7 mouse cellular contexts compared by ENCODE assay signal in the genomic region with DNA sequence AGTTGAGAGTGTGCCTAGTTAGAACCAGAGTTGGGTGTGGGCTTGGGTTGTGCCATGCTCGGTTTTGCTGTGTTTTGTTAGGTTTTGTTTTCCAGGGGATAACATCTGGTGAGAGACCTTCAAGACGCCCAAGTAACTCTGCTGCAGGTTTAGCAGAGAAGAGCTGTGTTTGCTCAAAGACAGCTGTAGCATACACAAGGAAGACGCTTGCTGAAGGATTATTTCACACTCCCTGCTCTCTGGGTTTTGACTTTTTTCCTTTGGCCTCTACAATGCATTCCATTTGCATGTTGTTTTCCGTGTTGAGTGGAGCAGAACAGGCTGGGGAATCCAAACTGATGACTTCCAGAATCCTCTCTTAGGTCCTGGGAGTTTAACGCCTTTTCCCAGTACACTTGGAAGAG.
A peak's percentile ranks its signal among the peaks of the same experiment; 100 is the strongest.
DNase-seq lines count a peak whose midpoint lies in the region; ATAC-seq and TF ChIP-seq lines count a peak whose summit lies in the region.

No protein-coding gene starts in this region.

- DNase-seq in intestine, embryonic 14.5 days (ENCODE audit: low spot score), result peak; percentile 55
- peak; percentile 12 for DNase-seq in urinary bladder, postnatal 14 days (ENCODE audit: low spot score)
- DNase-seq in urinary bladder, postnatal 36 days (ENCODE audit: low spot score in 2 of 2), result no peak
- DNase-seq in limb, embryonic 10.5 days (ENCODE audit: low spot score), result no peak
- no peak for DNase-seq in c-Kit-positive CD71-positive TER-119-positive erythroid progenitor cells, embryonic 14.5 days (ENCODE audit: low spot score)
- DNase-seq in spleen, postnatal 14 days (ENCODE audit: low spot score in 2 of 2), result no peak

- WGBS in intestine, embryonic 14.5 days, result 27% methylated on average over 5 of the region's 5 CpGs
- WGBS in intestine, postnatal 0 days, result 39% methylated on average over 5 of the region's 5 CpGs
- whole genome bisulfite sequencing in limb, embryonic 10.5 days, result 70% methylated on average over 5 of the region's 5 CpGs

- no peak for TF ChIP-seq CTCF in intestine, postnatal 0 days (IDR thresholded peaks at IDR 0.05; ENCODE audit: low read depth)

- no peaks in the 10 kb centered on the region for H3K36me3 ChIP-seq in intestine, embryonic 14.5 days (ENCODE audit: control insufficient read depth, insufficient read depth, low read length)
- no peaks in the 10 kb centered on the region for H3K36me3 ChIP-seq in intestine, postnatal 0 days (ENCODE audit: control insufficient read depth, insufficient read depth)
- no peaks in the 10 kb centered on the region for H3K36me3 ChIP-seq in limb, embryonic 10.5 days

- no peak overlapping the region for H3K4me3 ChIP-seq in intestine, embryonic 14.5 days (ENCODE audit: low read depth, low read length)
- H3K4me3 ChIP-seq in intestine, postnatal 0 days (ENCODE audit: low read depth, low read length), result no peak overlapping the region
- no peak overlapping the region for H3K4me3 ChIP-seq in limb, embryonic 10.5 days

- H3K27me3 ChIP-seq in intestine, embryonic 14.5 days (replicated peaks; ENCODE audit: control insufficient read depth, insufficient read depth, low read length), result no peaks in the 10 kb centered on the region
- H3K27me3 ChIP-seq in intestine, postnatal 0 days (replicated peaks; ENCODE audit: control insufficient read depth, insufficient read depth, low read length), result no peaks in the 10 kb centered on the region
- no peaks in the 10 kb centered on the region for H3K27me3 ChIP-seq in limb, embryonic 10.5 days (ENCODE audit: low read depth, poor library complexity, severe bottlenecking)

- no peak overlapping the region for H3K9ac ChIP-seq in intestine, embryonic 14.5 days (ENCODE audit: low read length)
- no peak overlapping the region for H3K9ac ChIP-seq in intestine, postnatal 0 days (ENCODE audit: low read depth, low read length)

- H3K4me2 ChIP-seq in intestine, embryonic 14.5 days (ENCODE audit: low read length), result no peak overlapping the region
- H3K4me2 ChIP-seq in intestine, postnatal 0 days (replicated peaks; ENCODE audit: low read depth), result no peak overlapping the region

- peak overlapping the region; percentile 82 for H3K27ac ChIP-seq in intestine, embryonic 14.5 days (ENCODE audit: low read depth)
- no peak overlapping the region for H3K27ac ChIP-seq in intestine, postnatal 0 days (ENCODE audit: low read depth, low read length)
- H3K27ac ChIP-seq in limb, embryonic 10.5 days, result peak overlapping the region; percentile 50

- H3K9me3 ChIP-seq in intestine, embryonic 14.5 days (ENCODE audit: control insufficient read depth, low read length), result no peaks in the 10 kb centered on the region
- no peaks in the 10 kb centered on the region for H3K9me3 ChIP-seq in intestine, postnatal 0 days (ENCODE audit: control insufficient read depth)
- no peaks in the 10 kb centered on the region for H3K9me3 ChIP-seq in limb, embryonic 10.5 days (replicated peaks)

- peak; percentile 62; the same call in 1 of the 2 replicates for ATAC-seq in intestine, embryonic 14.5 days (replicated peaks; ENCODE audit: low FRiP score, low TSS enrichment, low read depth)
- no peak for ATAC-seq in intestine, postnatal 0 days

- H3K4me1 ChIP-seq in intestine, embryonic 14.5 days (replicated peaks; ENCODE audit: control insufficient read depth, insufficient read depth, low read length), result peaks cover 7% of the 10 kb centered on the region; the same call in 1 of the 2 replicates
- H3K4me1 ChIP-seq in intestine, postnatal 0 days (replicated peaks; ENCODE audit: control insufficient read depth, insufficient read depth, low read length), result no peaks in the 10 kb centered on the region
- peaks cover 19% of the 10 kb centered on the region for H3K4me1 ChIP-seq in limb, embryonic 10.5 days

Comparison
In these comparisons a context has a peak if more than half of its experiments do, and no peak if none do; other contexts are left out.
1. DNase-seq: peak in intestine, embryonic 14.5 days (single experiment) and urinary bladder, postnatal 14 days (single experiment); none in urinary bladder, postnatal 36 days (0 of 2), limb, embryonic 10.5 days (single experiment), c-Kit-positive CD71-positive TER-119-positive erythroid progenitor cells, embryonic 14.5 days (single experiment) and spleen, postnatal 14 days (0 of 2).